Mouse (Mus musculus) lung, postnatal 0 days (tissue): ENCODE results near the gene Cant1.

Experiments
- CTCF ChIP-seq: IDR thresholded peaks from 2 replicates; pipeline ENCODE4 v1.5.1; 2016; ENCODE audit warnings: antibody characterized with exemption, mild to moderate bottlenecking
- EP300 ChIP-seq: IDR thresholded peaks from 2 replicates; pipeline ENCODE4 v1.6.1; 2016; ENCODE audit warnings: antibody characterized with exemption, mild to moderate bottlenecking, control low read depth

DNA sequence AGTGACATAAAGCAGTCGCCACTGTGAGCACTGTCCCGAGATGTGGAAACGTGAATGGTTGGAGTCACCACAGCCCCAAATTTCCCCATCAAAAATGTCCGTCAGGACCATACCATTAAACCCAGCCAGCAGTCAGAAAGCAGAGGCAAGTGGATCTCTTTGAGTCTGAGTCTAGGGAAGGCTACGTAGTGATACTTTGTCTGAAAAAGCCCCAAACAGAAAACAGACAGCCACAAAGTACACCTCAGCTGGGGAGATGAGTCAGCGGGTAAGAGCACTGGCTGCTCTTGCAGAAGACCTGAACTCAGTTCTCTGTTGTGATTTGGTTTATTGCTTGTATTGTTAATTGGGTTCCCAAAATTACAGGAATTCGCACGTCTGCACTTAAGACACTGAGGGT, 52.3 kb downstream of the Cant1 start:
- TF ChIP-seq CTCF, result no peak
- no peak for TF ChIP-seq EP300
